Mouse (Mus musculus) layer of hippocampus, adult 9-11 months (tissue): ENCODE results near the gene Defa2.
"Not testable (repeated sequence)": the region's sequence is repeated elsewhere in the genome, so short reads cannot be mapped to it uniquely, and the experiment has no call there.

ENCODE experiments used
- DNase-seq: peaks from one replicate; pipeline ENCODE4 v3.0.0; 2022

Gene Defa2

DNA sequence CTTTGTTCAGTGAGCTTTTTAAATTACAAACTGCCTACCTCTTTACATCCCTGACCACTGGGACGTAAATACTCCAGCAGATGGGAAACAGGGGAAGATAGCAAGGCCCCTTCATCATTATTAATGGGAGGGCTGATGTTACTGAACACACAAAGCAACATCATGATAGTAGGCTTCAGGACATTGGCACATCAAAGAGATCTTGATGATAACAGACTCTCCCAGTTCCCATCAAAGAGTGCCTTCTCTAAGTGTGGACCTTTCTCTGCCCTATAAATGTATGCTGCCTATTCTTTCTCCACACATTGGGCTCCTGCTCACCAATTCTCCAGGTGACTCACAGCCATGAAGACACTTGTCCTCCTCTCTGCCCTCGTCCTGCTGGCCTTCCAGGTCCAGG lies at the start of gene Defa2:
Gene Defa2, plus strand, starts transcription at position 301 of the 400 bp plus-strand sequence.
- DNase-seq, result not testable (repeated sequence)

DNA sequence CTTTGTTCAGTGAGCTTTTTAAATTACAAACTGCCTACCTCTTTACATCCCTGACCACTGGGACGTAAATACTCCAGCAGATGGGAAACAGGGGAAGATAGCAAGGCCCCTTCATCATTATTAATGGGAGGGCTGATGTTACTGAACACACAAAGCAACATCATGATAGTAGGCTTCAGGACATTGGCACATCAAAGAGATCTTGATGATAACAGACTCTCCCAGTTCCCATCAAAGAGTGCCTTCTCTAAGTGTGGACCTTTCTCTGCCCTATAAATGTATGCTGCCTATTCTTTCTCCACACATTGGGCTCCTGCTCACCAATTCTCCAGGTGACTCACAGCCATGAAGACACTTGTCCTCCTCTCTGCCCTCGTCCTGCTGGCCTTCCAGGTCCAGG lies 13.2 kb downstream of the Defa2 start, which contains the start of gene Defa33:
Gene Defa33, plus strand, starts transcription at position 301 of the 400 bp plus-strand sequence.
- DNase-seq, result not testable (repeated sequence)

DNA sequence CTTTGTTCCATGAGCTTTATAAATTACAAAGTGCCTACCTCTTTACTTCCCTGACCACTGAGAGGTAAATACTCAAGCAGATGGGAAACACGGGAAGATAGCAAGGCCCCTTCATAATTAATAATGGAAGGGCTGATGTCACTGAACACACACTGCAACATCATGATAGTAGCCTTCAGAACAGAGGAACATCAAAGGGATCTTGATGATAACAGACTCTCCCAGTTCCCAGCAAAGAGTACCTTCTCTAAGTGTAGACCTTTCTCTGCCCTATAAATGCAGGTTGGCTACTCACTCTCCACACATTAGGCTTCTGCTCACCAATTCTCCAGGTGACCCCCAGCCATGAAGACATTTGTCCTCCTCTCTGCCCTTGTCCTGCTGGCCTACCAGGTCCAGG lies 48.8 kb downstream of the Defa2 start, which contains the start of gene Defa36:
Gene Defa36, plus strand, starts transcription at position 301 of the 400 bp plus-strand sequence.
- not testable (repeated sequence) for DNase-seq
